Mouse (Mus musculus): ENCODE measurements around the gene Phospho2.

GRCm38 (mm10) chr2:69745091-69745490 is 44.3 kb upstream of the Phospho2 start:
- no peak for TF ChIP-seq GATA1 (IDR thresholded peaks at IDR 0.05; ENCODE audit: borderline replicate concordance, low read length)
- no peak for TF ChIP-seq FLI1 (IDR thresholded peaks at IDR 0.05; ENCODE audit: low read length)
